Mouse (Mus musculus): ENCODE measurements around the gene Dclre1c. TPM values are rescaled to one million over a fixed set of nuclear protein-coding genes. Genes with fewer than 3 reads are reported as not detected.
"Not testable (repeated sequence)": the region's sequence is repeated elsewhere in the genome, so short reads cannot be mapped to it uniquely, and the experiment has no call there.

Gene Dclre1c
- 9.1 and 17.7 TPM in 2 replicates for total RNA-seq (2017)

GRCm38 (mm10) chr2:3423841-3424578 is at the start of gene Dclre1c:
Gene Dclre1c, plus strand, starts transcription at chr2:3424131.
- ATAC-seq (replicated peaks; ENCODE audit: low read depth, poor library complexity, severe bottlenecking), result peak; percentile 90

DNA sequence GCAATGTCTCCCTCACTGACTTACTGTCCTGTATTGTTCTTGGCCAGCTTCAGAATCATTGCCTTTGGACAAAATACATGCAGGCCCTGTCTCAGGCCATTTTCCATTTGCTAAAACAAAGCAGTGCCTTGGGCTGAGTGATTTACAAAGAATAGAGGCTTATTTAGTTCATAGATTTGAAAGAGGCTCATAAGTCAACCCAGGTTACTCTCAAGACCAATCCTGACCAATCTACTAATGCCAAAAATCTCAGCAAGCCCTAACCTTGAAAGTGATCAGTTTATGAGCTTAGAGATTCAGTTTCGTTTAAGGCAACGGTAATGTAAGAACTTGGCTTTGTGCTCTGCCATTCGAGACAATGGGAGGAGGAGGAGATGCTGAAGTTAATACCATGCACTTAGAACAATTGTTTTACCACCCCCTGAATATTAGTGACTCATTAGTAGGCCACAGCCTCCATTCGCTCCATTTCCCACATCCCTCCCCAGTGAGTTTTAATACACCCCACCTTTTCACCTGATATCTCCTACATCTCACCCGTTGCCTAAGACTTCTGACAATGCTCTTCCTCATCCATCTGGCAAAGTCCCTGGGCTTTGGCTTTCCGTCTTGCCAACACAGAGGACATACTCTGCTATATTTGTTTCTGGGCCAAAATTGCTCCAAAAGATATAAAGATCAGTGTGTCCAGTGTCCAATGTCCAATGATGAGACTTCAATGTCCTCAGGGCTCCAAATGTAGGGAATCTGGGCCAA is 36.6 kb upstream of the Dclre1c start:
- ATAC-seq (replicated peaks; ENCODE audit: low read depth, poor library complexity, severe bottlenecking), result no peak

GRCm38 (mm10) chr2:3391945-3392344 is 32.0 kb upstream of the Dclre1c start:
- no peak for ATAC-seq (replicated peaks; ENCODE audit: low read depth, poor library complexity, severe bottlenecking)

DNA sequence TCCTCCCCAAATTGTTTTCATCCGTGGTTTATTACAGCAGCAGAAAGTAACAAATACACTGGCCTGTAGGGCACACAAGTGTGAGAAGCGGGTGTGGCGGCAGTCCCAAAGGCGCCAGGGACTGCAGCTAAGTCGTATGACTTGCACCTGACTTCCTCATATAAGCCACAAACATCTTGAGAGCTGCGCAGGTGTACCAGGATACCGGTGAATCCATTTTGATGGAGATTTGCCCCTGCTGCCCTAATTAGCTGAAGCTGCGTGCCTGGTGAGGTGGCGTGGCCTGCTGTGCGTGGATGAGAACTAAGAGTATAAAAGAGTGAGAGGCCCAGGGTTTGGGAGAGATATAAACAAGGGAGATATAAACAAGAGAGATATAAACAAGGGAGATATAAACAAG is 26.8 kb upstream of the Dclre1c start, which contains the start of gene Olah:
Gene Olah (minus strand): TSS at position 101 of the 400 bp plus-strand sequence.
- ATAC-seq (replicated peaks; ENCODE audit: low read depth, poor library complexity, severe bottlenecking), result not testable (repeated sequence)

- no peak for ATAC-seq (replicated peaks; ENCODE audit: low read depth, poor library complexity, severe bottlenecking)
Measured at GRCm38 (mm10) chr2:3405981-3406380, 17.9 kb upstream of the Dclre1c start.

- ATAC-seq (replicated peaks; ENCODE audit: low read depth, poor library complexity, severe bottlenecking), result no peak
Measured at GRCm38 (mm10) chr2:3407756-3408155, 16.2 kb upstream of the Dclre1c start.

DNA sequence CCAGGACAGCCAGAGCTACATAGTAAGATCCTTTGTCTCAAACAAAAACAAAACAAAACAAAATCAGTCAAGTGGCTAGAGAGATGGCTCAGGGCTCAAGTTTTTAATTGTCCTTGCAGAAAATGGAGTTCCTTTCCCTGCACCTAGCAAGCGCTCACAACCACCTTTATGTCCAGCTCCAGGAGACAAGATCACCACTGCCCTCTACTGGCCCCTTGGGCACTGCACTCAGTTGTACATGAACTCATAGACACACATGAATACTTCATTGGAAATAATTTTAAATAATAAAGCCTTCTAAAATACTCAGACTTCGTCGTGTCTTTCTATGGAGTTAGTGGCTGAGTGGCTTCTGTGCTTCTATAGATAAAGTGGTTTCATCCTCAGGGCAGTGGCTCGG is 9.7 kb upstream of the Dclre1c start:
- 0 out of 2 replicates have a peak, but pooled peaks have one; percentile 45 for ATAC-seq (replicated peaks; ENCODE audit: low read depth, poor library complexity, severe bottlenecking)

DNA sequence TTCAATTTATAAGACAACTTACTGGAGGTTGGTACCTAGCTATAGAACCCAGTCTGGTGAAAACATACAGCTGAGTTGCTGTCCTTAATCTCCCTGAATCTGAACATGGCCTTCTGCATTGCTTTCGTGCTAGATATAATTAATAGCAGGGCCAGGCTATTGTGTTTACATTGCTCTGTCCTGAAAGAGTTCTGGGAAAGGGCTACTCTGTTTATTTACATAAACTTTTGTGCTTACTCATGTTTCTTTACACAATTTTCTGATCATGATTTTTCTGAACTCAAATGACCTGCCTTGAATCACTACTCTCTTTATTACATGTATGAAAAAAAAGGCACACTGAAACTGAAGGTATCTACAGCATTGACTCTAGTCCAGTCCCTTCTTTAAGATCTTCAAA is 8.3 kb upstream of the Dclre1c start:
- ATAC-seq (replicated peaks; ENCODE audit: low read depth, poor library complexity, severe bottlenecking), result no peak

DNA sequence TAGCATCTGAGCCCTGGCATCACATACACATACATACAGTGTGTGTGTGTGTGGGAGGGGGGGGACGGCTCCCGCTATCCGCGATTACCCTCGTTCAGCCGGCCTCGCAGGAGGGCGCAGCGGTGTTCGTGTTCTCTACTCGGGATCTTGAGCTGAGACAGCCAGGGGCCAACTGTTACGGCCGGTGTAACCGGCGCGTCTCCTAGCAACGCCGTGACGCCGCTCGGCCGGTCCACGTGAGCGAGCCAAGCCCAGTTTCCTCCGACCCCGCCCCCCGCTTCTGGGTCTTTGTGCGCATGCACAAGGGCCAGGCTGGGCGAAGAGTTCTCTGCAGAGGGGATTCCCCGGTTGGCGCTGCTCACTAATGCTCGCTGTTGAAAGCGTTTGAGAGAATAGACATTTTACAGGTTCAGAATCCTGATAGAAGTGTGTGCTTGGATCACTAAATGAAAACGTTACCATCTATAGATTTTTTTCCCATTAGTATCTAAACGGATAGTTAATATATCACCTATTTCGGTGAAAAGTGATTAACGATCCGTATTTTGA is 5.0 kb upstream of the Dclre1c start:
- ATAC-seq (replicated peaks; ENCODE audit: low read depth, poor library complexity, severe bottlenecking), result peak; percentile 76

DNA sequence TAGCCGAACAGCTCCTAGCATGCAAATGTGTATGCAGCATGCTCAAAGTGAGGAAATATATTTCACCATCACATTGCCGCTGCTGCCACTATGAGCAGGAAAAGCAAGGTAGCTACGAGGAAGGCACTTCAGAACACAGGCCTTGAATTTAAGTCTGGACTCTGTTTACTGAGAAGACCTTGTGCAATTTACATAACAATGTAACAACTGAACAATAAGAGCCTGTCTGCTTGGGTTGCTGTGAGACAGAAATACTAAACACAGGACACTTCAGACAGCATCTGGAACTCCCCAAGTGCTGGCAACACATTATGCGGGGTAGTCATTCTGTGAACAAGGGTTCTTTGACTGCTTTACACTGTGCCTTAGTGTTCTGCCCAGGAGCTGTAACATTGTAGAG is 3.8 kb upstream of the Dclre1c start:
- ATAC-seq (replicated peaks; ENCODE audit: low read depth, poor library complexity, severe bottlenecking), result no peak

- no peak for ATAC-seq (replicated peaks; ENCODE audit: low read depth, poor library complexity, severe bottlenecking)
Measured at GRCm38 (mm10) chr2:3422548-3422947, 1.4 kb upstream of the Dclre1c start, which contains the start of gene Meig1. Gene Meig1, minus strand, starts transcription at chr2:3422648.

DNA sequence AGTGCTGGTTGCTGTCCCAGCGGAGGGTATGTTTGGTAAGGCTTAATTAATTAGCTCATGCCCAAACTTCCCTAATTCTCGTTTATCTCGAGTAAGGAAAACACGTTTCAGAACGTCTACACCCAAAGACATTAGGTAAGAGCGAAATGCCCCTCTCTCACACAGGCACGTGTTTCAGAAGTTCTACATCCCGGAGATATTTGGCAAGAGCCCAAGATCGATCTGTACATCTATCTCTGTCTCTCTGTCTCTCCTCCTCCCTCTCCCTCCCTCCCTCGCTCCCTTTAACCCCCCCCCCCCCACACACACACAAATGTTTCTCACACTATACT is 614 bp downstream of the Dclre1c start:
- ATAC-seq (replicated peaks; ENCODE audit: low read depth, poor library complexity, severe bottlenecking), result no peak

- no peak for ATAC-seq (replicated peaks; ENCODE audit: low read depth, poor library complexity, severe bottlenecking)
Measured at GRCm38 (mm10) chr2:3430956-3431355, 7.0 kb downstream of the Dclre1c start.

- ATAC-seq (replicated peaks; ENCODE audit: low read depth, poor library complexity, severe bottlenecking), result no peak; the same call in 1 of the 2 replicates
Measured at GRCm38 (mm10) chr2:3435369-3436061, 11.6 kb downstream of the Dclre1c start.

GRCm38 (mm10) chr2:3437956-3438355 is 14.0 kb downstream of the Dclre1c start:
- no peak for ATAC-seq (replicated peaks; ENCODE audit: low read depth, poor library complexity, severe bottlenecking)

DNA sequence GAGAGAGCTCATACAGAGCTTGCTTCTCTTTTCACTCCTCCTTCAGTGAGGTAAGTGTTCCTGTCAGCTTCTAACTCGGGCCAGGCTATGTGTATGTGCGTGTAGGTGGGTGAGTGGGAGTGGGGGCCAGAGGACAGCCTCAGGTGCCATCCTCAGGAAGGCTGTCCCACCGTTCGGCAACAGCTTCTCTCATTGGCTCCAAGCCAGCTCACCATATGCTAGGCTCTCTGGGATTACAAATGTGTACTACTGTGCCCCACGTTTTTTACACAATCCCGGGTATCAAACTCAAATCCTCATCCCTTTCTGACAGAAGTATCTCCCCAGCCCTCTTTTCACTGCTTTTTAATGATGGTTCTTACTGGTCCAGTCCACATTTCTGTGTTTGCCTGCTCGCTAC is 20.3 kb downstream of the Dclre1c start:
- ATAC-seq (replicated peaks; ENCODE audit: low read depth, poor library complexity, severe bottlenecking), result no peak

- ATAC-seq (replicated peaks; ENCODE audit: low read depth, poor library complexity, severe bottlenecking), result no peak
Measured at GRCm38 (mm10) chr2:3445984-3446383, 22.1 kb downstream of the Dclre1c start.

- no peak for ATAC-seq (replicated peaks; ENCODE audit: low read depth, poor library complexity, severe bottlenecking)
Measured at GRCm38 (mm10) chr2:3449431-3449830, 25.5 kb downstream of the Dclre1c start.

DNA sequence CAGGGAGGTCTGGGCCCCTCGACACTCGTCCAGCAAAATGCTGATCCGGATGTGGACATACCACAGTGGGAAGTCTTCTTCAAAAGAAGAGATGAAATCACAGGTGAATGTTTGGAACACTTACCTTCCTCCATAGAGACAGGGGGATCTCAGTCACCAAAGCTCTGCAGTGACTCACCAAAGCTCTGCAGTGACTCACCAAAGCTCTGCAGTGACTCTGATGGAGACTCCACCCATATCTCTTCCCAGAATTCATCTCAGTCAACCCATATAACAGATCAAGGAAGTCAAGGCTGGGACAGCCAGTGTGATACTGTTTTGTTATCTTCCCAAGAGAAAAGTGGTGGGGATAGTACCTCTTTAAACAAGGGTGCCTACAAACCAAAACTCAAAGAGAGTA is 29.2 kb downstream of the Dclre1c start:
- ATAC-seq (replicated peaks; ENCODE audit: low read depth, poor library complexity, severe bottlenecking), result no peak

DNA sequence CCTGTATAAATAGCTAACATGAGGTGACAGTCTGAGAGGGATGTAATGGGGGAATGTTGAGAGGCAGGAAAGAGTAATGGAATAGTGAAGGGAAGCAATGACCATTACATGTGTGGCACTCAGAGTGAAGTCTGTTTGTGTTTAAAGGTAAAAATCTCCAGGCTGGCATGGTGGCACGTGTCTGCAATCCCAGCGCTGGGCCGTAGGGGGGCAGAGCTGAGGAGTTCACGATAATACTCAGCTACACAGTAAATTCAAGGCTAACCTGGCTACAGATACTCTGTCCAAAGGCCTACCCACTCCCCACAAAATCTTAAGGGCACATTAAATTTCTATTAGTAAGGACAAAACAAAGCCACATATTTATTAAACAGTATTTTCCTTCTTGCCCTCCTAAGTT is 32.7 kb downstream of the Dclre1c start:
- ATAC-seq (replicated peaks; ENCODE audit: low read depth, poor library complexity, severe bottlenecking), result peak; percentile 73

DNA sequence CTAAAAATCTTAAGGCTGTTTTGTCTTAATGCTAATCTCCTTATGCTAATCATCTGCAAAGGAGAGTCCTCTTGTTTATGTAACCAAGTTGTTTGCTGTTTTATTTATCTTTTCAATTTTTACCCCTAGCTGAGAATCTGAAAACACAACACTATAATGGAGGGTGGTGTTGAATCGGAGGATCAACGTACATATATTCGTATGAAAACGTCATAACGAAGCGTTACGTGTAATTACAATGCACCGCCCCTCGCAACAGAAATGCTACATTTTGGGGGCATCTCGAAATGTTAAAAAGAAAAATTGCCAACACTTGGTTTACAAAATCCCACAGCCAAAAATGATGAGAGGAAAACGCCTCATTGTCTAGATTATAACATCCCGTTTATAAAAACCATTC is 50.0 kb downstream of the Dclre1c start:
- no peak; the same call in 1 of the 2 replicates for ATAC-seq (replicated peaks; ENCODE audit: low read depth, poor library complexity, severe bottlenecking)

All from common myeloid progenitor, adult 5-6 weeks (primary cell).